Mouse (Mus musculus): ENCODE results near the gene AW011738.

Gene AW011738

DNA sequence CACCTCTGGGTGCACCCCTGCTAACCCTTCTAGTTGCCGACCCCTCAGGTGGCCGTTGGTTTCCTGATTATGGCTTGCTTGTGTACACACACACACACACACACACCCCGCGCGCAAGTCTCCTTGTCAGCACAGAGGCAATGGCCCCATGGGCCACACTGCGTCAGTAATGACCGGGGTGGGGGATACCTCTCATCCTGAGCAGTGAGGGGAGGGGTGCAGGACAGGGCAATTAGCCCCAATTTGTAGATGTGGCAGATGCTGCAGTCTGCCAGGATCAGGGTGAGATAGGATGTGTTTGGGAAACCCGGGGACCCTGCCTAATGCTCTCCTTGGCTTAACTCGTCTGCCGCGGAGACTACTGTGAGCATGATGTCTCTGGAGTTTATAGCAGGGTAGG lies 46.5 kb downstream of the AW011738 start:
- DNase-seq (ENCODE audit: low spot score) = no peak

GRCm38 (mm10) chr4:156251081-156251480 lies 48.0 kb downstream of the AW011738 start:
- no peak for DNase-seq (ENCODE audit: low spot score)

GRCm38 (mm10) chr4:156252140-156252539 lies 49.0 kb downstream of the AW011738 start:
- DNase-seq (ENCODE audit: low spot score) = no peak

DNA sequence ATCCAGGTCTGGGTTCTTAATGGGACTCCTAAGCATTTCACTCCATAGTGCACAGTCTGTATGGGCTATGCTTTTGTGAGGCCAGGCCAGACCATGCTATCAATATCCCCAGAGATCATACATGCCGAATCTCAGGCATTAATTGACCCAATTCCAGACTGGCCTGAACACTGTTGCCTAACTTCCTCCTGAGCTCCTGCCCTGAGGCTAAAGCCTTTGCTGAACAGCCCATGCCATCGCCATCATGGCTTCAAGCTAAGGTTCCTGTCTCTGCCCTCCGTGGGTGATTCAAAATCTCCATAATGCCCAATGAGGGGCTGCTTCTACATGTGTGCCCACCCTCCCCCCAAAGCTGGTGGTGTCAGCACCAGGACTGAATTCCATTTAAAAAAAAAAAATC lies 49.5 kb downstream of the AW011738 start:
- DNase-seq (ENCODE audit: low spot score) = no peak

GRCm38 (mm10) chr4:156253043-156253442 lies 49.9 kb downstream of the AW011738 start:
- DNase-seq (ENCODE audit: low spot score) = no peak

GRCm38 (mm10) chr4:156254361-156255077 lies 51.4 kb downstream of the AW011738 start:
- no peak for DNase-seq (ENCODE audit: low spot score)
